In genomic region chr13:8831546-8832251, GRCm38 (mm10) we compare ENCODE assay signal across 21 mouse cellular contexts. TPM values are rescaled to one million over a fixed set of nuclear protein-coding genes. Genes with fewer than 3 reads are reported as not detected.
DNase-seq lines count a peak whose midpoint lies in the region; ATAC-seq and TF ChIP-seq lines count a peak whose summit lies in the region.
"Had no signal": no experiment of that assay in that cellular context is flagged by ENCODE, and none has a peak within 500 bp of the region (broad histone marks: within the 10 kb centered on the region; RNA-seq: fewer than 3 reads in every experiment).

No protein-coding gene starts in this region.

- no peak for DNase-seq in gastrocnemius, adult 2 months
- DNase-seq in gastrocnemius, postnatal 4 days (ENCODE audit: low spot score in 2 of 2): no peak
- DNase-seq in lung, postnatal 0 days (ENCODE audit: low spot score): no peak
- DNase-seq in lung, postnatal 25 days (ENCODE audit: low spot score): no peak
- peak; percentile 72 for DNase-seq in CD4-positive helper T cell, adult 2 months (ENCODE audit: low read depth, low spot score)
- peak; percentile 77 for DNase-seq in naive thymus-derived CD4-positive, alpha-beta T cell, adult 2 months (ENCODE audit: low read depth)
- DNase-seq in yolk sac, embryonic 10.5 days (ENCODE audit: low spot score): no peak
- no peak for DNase-seq in midbrain, embryonic 11.5 days (ENCODE audit: low spot score, missing footprints)
- DNase-seq: B cell, adult 2 months; cerebellum, adult 9-11 months; heart, adult 18-20 months; heart, postnatal 10 days; lung, postnatal 4 days; right cerebral cortex, adult 18-20 months had no signal

- no peak overlapping the region for H3K4me2 ChIP-seq in lung, postnatal 0 days (replicated peaks; ENCODE audit: low read depth, low read length)
- no peak overlapping the region for H3K4me2 ChIP-seq in midbrain, embryonic 11.5 days
- H3K4me2 ChIP-seq: embryonic facial prominence, embryonic 15.5 days; forebrain, embryonic 12.5 days; kidney, embryonic 15.5 days; limb, embryonic 13.5 days; liver, embryonic 15.5 days had no signal

- no peak for ATAC-seq in lung, postnatal 0 days
- no peak for ATAC-seq in midbrain, embryonic 11.5 days (ENCODE audit: low FRiP score)
- ATAC-seq: midbrain, embryonic 16.5 days had no signal

- no peaks in the 10 kb centered on the region for H3K4me1 ChIP-seq in lung, postnatal 0 days (ENCODE audit: insufficient read depth, low read depth, low read length)
- H3K4me1 ChIP-seq in midbrain, embryonic 11.5 days (ENCODE audit: control insufficient read depth, insufficient read depth, low read length): no peaks in the 10 kb centered on the region
- H3K4me1 ChIP-seq: embryonic facial prominence, embryonic 15.5 days; kidney, embryonic 15.5 days; limb, embryonic 13.5 days had no signal

- no peak overlapping the region for H3K4me3 ChIP-seq in gastrocnemius, adult 2 months
- H3K4me3 ChIP-seq in lung, postnatal 0 days (ENCODE audit: low read depth, low read length): no peak overlapping the region
- H3K4me3 ChIP-seq in midbrain, embryonic 11.5 days (ENCODE audit: low read depth, low read length): no peak overlapping the region
- H3K4me3 ChIP-seq: embryonic facial prominence, embryonic 15.5 days; forebrain, embryonic 12.5 days; kidney, embryonic 15.5 days; limb, embryonic 13.5 days; liver, embryonic 15.5 days had no signal

- H3K36me3 ChIP-seq in lung, postnatal 0 days (ENCODE audit: insufficient read depth, low read length): peaks cover 22% of the 10 kb centered on the region
- peaks cover 9% of the 10 kb centered on the region for H3K36me3 ChIP-seq in midbrain, embryonic 11.5 days (ENCODE audit: control insufficient read depth, insufficient read depth, low read length)

- TF ChIP-seq CTCF in gastrocnemius, adult 2 months (IDR thresholded peaks at IDR 0.05): peak; percentile 6; the same call in 1 of the 2 replicates
- 0 out of 2 replicates have a peak, but pooled peaks have one; percentile 11 for TF ChIP-seq CTCF in lung, postnatal 0 days (IDR thresholded peaks at IDR 0.05)

- no peak for TF ChIP-seq EP300 in lung, postnatal 0 days (IDR thresholded peaks at IDR 0.05)

- no peaks in the 10 kb centered on the region for H3K9me3 ChIP-seq in lung, postnatal 0 days (ENCODE audit: low read length)
- no peaks in the 10 kb centered on the region for H3K9me3 ChIP-seq in midbrain, embryonic 11.5 days (ENCODE audit: control insufficient read depth, low read length)
- H3K9me3 ChIP-seq: embryonic facial prominence, embryonic 15.5 days; forebrain, embryonic 12.5 days; G1E; kidney, embryonic 15.5 days; limb, embryonic 13.5 days; liver, embryonic 15.5 days had no signal

- no peaks in the 10 kb centered on the region for H3K27me3 ChIP-seq in lung, postnatal 0 days (replicated peaks; ENCODE audit: insufficient read depth, low read length)
- H3K27me3 ChIP-seq in midbrain, embryonic 11.5 days (ENCODE audit: control insufficient read depth, insufficient read depth, low read length): no peaks in the 10 kb centered on the region
- H3K27me3 ChIP-seq: embryonic facial prominence, embryonic 15.5 days; forebrain, embryonic 12.5 days; kidney, embryonic 15.5 days; limb, embryonic 13.5 days; liver, embryonic 15.5 days had no signal

- intact Hi-C loops in gastrocnemius, adult 2 months (cut with DNase I): loop anchor here (2.0 kb wide), 1 partner anchor 33 kb away; no protein-coding TSS in a partner anchor

- WGBS in lung, postnatal 0 days: 73% methylated on average over 7 of the region's 7 CpGs
- WGBS in midbrain, embryonic 11.5 days: 92% methylated on average over 7 of the region's 7 CpGs

- H3K27ac ChIP-seq in gastrocnemius, adult 2 months: no peak overlapping the region
- H3K27ac ChIP-seq in lung, postnatal 0 days (ENCODE audit: low read length): no peak overlapping the region
- no peak overlapping the region for H3K27ac ChIP-seq in midbrain, embryonic 11.5 days (ENCODE audit: low read depth, low read length)
- H3K27ac ChIP-seq: embryonic facial prominence, embryonic 15.5 days; forebrain, embryonic 12.5 days; kidney, embryonic 15.5 days; limb, embryonic 13.5 days; liver, embryonic 15.5 days had no signal

- H3K9ac ChIP-seq in lung, postnatal 0 days (replicated peaks; ENCODE audit: low read depth): no peak overlapping the region
- no peak overlapping the region for H3K9ac ChIP-seq in midbrain, embryonic 11.5 days (ENCODE audit: low read length)
- H3K9ac ChIP-seq: embryonic facial prominence, embryonic 15.5 days; forebrain, embryonic 12.5 days; kidney, embryonic 15.5 days; limb, embryonic 13.5 days; liver, embryonic 15.5 days had no signal

RNA-seq across cellular contexts. Expression of gene Wdr37, which starts 40.0 kb away (rescaled TPM):
- total RNA-seq in gastrocnemius, adult 2 months (2021): 10 to 100 TPM; 24.3 to 33.1 TPM
- 10 to 100 TPM; 25.6 to 30.0 TPM for total RNA-seq in gastrocnemius, postnatal 4 days (2021)
- 14.4 and 15.0 TPM in 2 replicates for polyA plus RNA-seq in lung, postnatal 0 days (2015; fragmentation: Nextera tagmentation; extraction: Ambion mirVana)
- 46.2 and 53.9 TPM in 2 replicates for polyA plus RNA-seq in midbrain, embryonic 11.5 days (2014; fragmentation: Nextera tagmentation; extraction: Ambion mirVana)

RNA-seq across cellular contexts. Expression of gene Idi1, which starts 53.6 kb away (rescaled TPM):
- 1 to 10 TPM; 4.7 to 7.6 TPM for total RNA-seq in gastrocnemius, adult 2 months (2021)
- 10 to 100 TPM; 20.8 to 22.1 TPM for total RNA-seq in gastrocnemius, postnatal 4 days (2021)
- polyA plus RNA-seq in lung, postnatal 0 days (2015; fragmentation: Nextera tagmentation; extraction: Ambion mirVana): 63.6 and 73.2 TPM in 2 replicates
- polyA plus RNA-seq in midbrain, embryonic 11.5 days (2014; fragmentation: Nextera tagmentation; extraction: Ambion mirVana): 179 and 207 TPM in 2 replicates

Comparison
In these comparisons a context has a peak if more than half of its experiments do, and no peak if none do; other contexts are left out.
1. DNase-seq: peak in CD4-positive helper T cell, adult 2 months (single experiment) and naive thymus-derived CD4-positive, alpha-beta T cell, adult 2 months (single experiment); none in gastrocnemius, adult 2 months (single experiment), gastrocnemius, postnatal 4 days (0 of 2), lung, postnatal 0 days (single experiment), lung, postnatal 25 days (single experiment), yolk sac, embryonic 10.5 days (single experiment) and midbrain, embryonic 11.5 days (single experiment).